Mouse (Mus musculus) embryonic facial prominence, embryonic 15.5 days (tissue): ENCODE measurements around the gene Antxr1. TPM values are rescaled to one million over a fixed set of nuclear protein-coding genes. Genes with fewer than 3 reads are reported as not detected.

Experiments
- ATAC-seq: fragments of 200-750 bp; cut with Nextera tagmentation; 2 replicates; pipeline ENCODE4 v1.8.0; 2017; ENCODE audit warnings: low read depth, moderate TSS enrichment; ENCODE audit not compliant: insufficient number of reproducible peaks, low FRiP score, low TSS enrichment
- H3K27ac ChIP-seq: fragments of 300-500 bp; sonication (generic); replicated peaks from 2 replicates; pipeline ENCODE4 v1.5.1; 2015; ENCODE audit warnings: mild to moderate bottlenecking, inconsistent platforms
- H3K27me3 ChIP-seq: fragments of 300-500 bp; sonication (generic); 2 replicates; pipeline ENCODE4 v1.6.1; 2015; ENCODE audit warnings: inconsistent platforms
- H3K36me3 ChIP-seq: fragments of 300-500 bp; sonication (generic); 2 replicates; pipeline ENCODE4 v1.6.1; 2015; ENCODE audit warnings: mild to moderate bottlenecking, inconsistent platforms
- H3K4me1 ChIP-seq: fragments of 300-500 bp; sonication (generic); 2 replicates; pipeline ENCODE4 v1.6.1; 2015; ENCODE audit warnings: inconsistent platforms
- H3K4me2 ChIP-seq: fragments of 300-500 bp; sonication (generic); replicated peaks from 2 replicates; pipeline ENCODE4 v1.6.1; 2015; ENCODE audit warnings: mild to moderate bottlenecking, inconsistent platforms
- H3K4me3 ChIP-seq: fragments of 300-500 bp; sonication (generic); replicated peaks from 2 replicates; pipeline ENCODE4 v1.5.1; 2015; ENCODE audit warnings: mild to moderate bottlenecking, inconsistent platforms
- H3K9ac ChIP-seq: fragments of 300-500 bp; sonication (generic); 2 replicates; pipeline ENCODE4 v1.6.1; 2015; ENCODE audit warnings: inconsistent platforms
- H3K9me3 ChIP-seq: fragments of 300-500 bp; sonication (generic); replicated peaks from 2 replicates; pipeline ENCODE4 v1.6.1; 2016; ENCODE audit warnings: inconsistent platforms
- WGBS: fragments of 180-500 bp; shearing (Covaris S2); methylation state at CpG from one replicate; pipeline ENCODE4 v1.1.7; 2015; 5-methylcytosine and 5-hydroxymethylcytosine counted together
- polyA plus RNA-seq: library from polyadenylated mRNA; unstranded; fragments of >200 nt; fragmentation: Nextera tagmentation; extraction: Ambion mirVana; gene quantifications from 2 replicates; pipeline ENCODE4 v1.2.1, GENCODE M21; 2015

The Antxr1 gene
- polyA plus RNA-seq, 1 experiment from 2014 or later: 20.3 TPM

GRCm38 (mm10) chr6:87158062-87158623, 177.5 kb downstream of the Antxr1 start:
- 65% methylated on average over 7 of the region's 7 CpGs for WGBS
- peaks cover 52% of the 10 kb centered on the region for H3K4me1 ChIP-seq
- H3K9ac ChIP-seq: no peak overlapping the region
- ATAC-seq: no peak
- H3K36me3 ChIP-seq: peaks cover 28% of the 10 kb centered on the region
- H3K4me3 ChIP-seq: no peak overlapping the region
- H3K4me2 ChIP-seq: no peak overlapping the region
- no peaks in the 10 kb centered on the region for H3K9me3 ChIP-seq
- no peak overlapping the region for H3K27ac ChIP-seq
- H3K27me3 ChIP-seq: no peaks in the 10 kb centered on the region

- ATAC-seq: no peak
- H3K9me3 ChIP-seq: no peaks in the 10 kb centered on the region
- no peak overlapping the region for H3K27ac ChIP-seq
- no peak overlapping the region for H3K4me2 ChIP-seq
- no peak overlapping the region for H3K4me3 ChIP-seq
- H3K27me3 ChIP-seq: no peaks in the 10 kb centered on the region
- 72% methylated on average over 3 of the region's 3 CpGs for WGBS
- peaks cover 6% of the 10 kb centered on the region for H3K36me3 ChIP-seq
- H3K9ac ChIP-seq: no peak overlapping the region
- H3K4me1 ChIP-seq: peaks cover 57% of the 10 kb centered on the region
Measured at GRCm38 (mm10) chr6:87153836-87154235, 181.8 kb downstream of the Antxr1 start.

DNA sequence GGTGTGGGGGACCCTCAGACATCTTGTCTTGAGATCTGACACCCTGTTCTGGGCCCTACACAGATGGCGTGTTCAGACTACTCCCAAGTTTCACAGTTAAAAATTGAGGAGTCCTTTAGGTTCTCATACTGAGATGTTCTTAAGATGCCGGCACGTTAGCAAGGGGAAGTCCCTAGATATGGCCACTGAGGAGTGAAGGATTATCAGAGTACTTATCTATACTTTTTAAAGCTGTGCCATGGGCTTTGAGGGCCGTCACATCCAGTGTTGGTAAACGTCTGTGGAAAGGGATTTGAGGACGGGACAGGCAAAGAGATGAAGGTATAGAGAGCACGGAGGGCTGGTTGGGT, 182.4 kb downstream of the Antxr1 start:
- Histone ChIP-seq H3K27ac (peak overlapping the region; percentile 71), H3K4me1 (peaks cover 53% of the 10 kb centered on the region), H3K9ac (no peak overlapping the region), H3K9me3 (no peaks in the 10 kb centered on the region), H3K4me3 (no peak overlapping the region), H3K4me2 (no peak overlapping the region), H3K36me3 (peaks cover 6% of the 10 kb centered on the region), H3K27me3 (no peaks in the 10 kb centered on the region)
- WGBS: 72% methylated on average over 7 of the region's 7 CpGs
- ATAC-seq: no peak

GRCm38 (mm10) chr6:87152461-87153230, 183.0 kb downstream of the Antxr1 start:
- H3K27me3 ChIP-seq: no peaks in the 10 kb centered on the region
- H3K9ac ChIP-seq: no peak overlapping the region
- ATAC-seq: peak; percentile 55
- H3K27ac ChIP-seq: peak overlapping the region; percentile 71
- WGBS: 46% methylated on average over 21 of the region's 21 CpGs
- H3K4me1 ChIP-seq: peaks cover 48% of the 10 kb centered on the region
- no peak overlapping the region for H3K4me3 ChIP-seq
- H3K4me2 ChIP-seq: no peak overlapping the region
- H3K36me3 ChIP-seq: peaks cover 5% of the 10 kb centered on the region
- no peaks in the 10 kb centered on the region for H3K9me3 ChIP-seq

- H3K9ac ChIP-seq: no peak overlapping the region
- WGBS: 38% methylated on average over 8 of the region's 8 CpGs
- no peak overlapping the region for H3K4me3 ChIP-seq
- peaks cover 48% of the 10 kb centered on the region for H3K4me1 ChIP-seq
- H3K4me2 ChIP-seq: no peak overlapping the region
- H3K27ac ChIP-seq: peak overlapping the region; percentile 71
- H3K27me3 ChIP-seq: no peaks in the 10 kb centered on the region
- no peaks in the 10 kb centered on the region for H3K9me3 ChIP-seq
- ATAC-seq: peak; percentile 48; the same call in 1 of the 2 replicates
- no peaks in the 10 kb centered on the region; the same call in 1 of the 2 replicates for H3K36me3 ChIP-seq
Measured at GRCm38 (mm10) chr6:87151427-87151826, 184.2 kb downstream of the Antxr1 start.

DNA sequence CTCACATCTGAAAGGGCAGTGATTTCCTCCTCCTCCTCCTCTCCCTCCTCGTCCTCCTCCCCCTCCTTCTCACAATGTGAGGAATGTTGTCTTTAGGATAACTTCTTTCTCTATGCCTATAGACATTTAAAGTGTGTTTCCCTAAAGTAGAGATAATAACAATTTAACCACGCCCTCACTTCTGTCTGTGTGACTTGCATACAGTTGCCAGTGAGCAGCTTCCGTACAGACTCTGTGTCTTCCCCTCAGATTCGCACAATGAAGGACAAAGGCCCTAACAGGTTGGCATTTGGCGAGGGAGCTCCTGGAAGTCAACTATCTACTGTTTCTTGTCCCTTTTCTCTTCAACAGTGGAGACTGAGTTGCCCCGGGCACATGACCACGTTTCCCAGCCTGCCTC, 185.2 kb downstream of the Antxr1 start:
- no peak overlapping the region for H3K4me3 ChIP-seq
- no peaks in the 10 kb centered on the region for H3K27me3 ChIP-seq
- H3K4me2 ChIP-seq: no peak overlapping the region
- H3K9ac ChIP-seq: no peak overlapping the region
- 76% methylated on average over 7 of the region's 7 CpGs for WGBS
- peaks cover 48% of the 10 kb centered on the region for H3K4me1 ChIP-seq
- no peak for ATAC-seq
- no peaks in the 10 kb centered on the region; the same call in 1 of the 2 replicates for H3K36me3 ChIP-seq
- H3K27ac ChIP-seq: peak overlapping the region; percentile 71
- no peaks in the 10 kb centered on the region for H3K9me3 ChIP-seq

DNA sequence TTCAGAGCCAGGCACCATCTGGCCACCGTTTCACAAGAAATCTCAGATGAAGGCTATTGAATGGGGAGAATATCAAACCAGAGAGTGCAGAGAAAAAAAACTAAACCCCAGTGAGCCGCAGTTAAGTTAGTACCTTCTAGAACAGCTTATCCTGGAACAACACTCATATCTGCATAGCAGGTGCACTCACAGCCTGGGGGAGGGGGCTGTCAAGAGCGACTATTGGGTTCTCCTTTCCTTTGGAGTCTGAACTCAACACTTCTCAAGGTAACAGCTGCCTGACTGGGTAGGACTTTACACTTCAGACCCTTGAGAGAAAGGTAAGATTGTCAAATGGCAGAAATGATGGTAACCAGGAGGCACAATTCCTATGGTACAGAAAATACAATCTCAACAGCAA, 187.7 kb downstream of the Antxr1 start:
- ATAC-seq: no peak
- no peak overlapping the region for H3K27ac ChIP-seq
- WGBS: 68% methylated on average over 3 of the region's 3 CpGs
- no peak overlapping the region for H3K9ac ChIP-seq
- no peak overlapping the region for H3K4me3 ChIP-seq
- H3K4me2 ChIP-seq: no peak overlapping the region
- no peaks in the 10 kb centered on the region for H3K9me3 ChIP-seq
- no peaks in the 10 kb centered on the region for H3K36me3 ChIP-seq
- H3K4me1 ChIP-seq: peaks cover 39% of the 10 kb centered on the region
- no peaks in the 10 kb centered on the region for H3K27me3 ChIP-seq

DNA sequence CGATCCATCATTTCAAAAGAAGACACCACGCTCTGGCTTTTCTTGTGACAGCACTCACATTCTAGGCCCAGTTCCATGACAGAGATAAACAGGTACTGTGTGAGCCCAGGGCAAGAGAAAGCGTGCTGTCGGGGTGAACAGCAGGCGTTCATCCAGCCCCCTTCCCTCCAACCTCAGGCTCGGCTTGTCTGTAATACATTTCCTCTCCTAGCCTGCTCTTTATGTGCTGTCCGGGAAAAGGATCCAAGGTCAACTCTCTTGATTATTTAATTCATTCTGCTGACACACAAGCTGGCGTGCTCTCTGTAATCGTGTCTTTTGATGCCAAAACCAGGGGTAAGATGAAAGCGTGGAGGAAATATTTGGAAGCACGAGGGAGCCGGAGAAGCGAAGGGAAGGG, 192.0 kb downstream of the Antxr1 start:
- Histone ChIP-seq H3K27me3 (no peaks in the 10 kb centered on the region), H3K4me2 (no peak overlapping the region), H3K36me3 (no peaks in the 10 kb centered on the region), H3K9ac (no peak overlapping the region), H3K9me3 (no peaks in the 10 kb centered on the region), H3K4me1 (peaks cover 31% of the 10 kb centered on the region), H3K4me3 (no peak overlapping the region), H3K27ac (0 out of 2 replicates have a peak overlapping the region, but pooled peaks have one; percentile 71)
- 59% methylated on average over 13 of the region's 13 CpGs for WGBS
- no peak for ATAC-seq

GRCm38 (mm10) chr6:87142239-87142638, 193.4 kb downstream of the Antxr1 start:
- 46% methylated on average over 5 of the region's 5 CpGs for WGBS
- ATAC-seq: peak; percentile 56; the same call in 1 of the 2 replicates

DNA sequence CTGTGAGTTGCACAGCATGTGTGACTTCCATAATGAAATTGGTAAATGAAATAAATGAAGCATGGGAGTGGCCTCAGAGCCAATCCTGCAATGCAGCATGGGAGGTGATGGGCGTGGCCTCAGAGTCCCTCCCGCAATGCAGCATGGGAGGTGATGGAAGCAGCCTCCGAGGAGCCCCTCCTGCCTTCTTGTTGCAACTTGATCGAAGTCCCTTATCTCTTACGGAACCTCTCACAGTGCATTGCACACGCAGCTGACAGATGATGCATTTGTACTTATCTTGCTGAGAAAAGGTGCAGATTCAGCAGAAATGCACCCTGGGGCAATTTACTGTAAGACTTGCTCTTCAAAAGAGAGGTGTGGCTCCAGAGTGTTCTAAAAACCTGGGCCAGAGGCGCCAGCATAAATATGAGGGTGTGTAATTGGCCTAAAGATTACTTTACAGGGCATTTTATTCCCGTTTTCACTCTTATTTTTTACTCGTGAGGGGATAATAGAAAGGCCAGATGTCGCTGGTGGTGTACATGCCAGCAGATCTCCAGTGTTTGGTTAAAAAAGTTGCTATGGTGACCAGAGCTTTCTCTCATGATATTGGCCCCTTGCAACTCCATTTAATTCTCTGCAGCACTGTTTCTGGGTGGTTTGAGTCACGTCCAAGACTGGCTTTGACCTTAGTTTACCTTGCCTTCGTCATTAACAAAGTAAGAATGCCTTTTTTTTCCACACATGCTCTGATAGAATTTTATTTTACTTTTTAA, 195.6 kb downstream of the Antxr1 start:
- 63% methylated on average over 12 of the region's 12 CpGs for WGBS
- no peaks in the 10 kb centered on the region for H3K9me3 ChIP-seq
- H3K9ac ChIP-seq: no peak overlapping the region
- H3K36me3 ChIP-seq: peaks cover 28% of the 10 kb centered on the region
- peaks cover 34% of the 10 kb centered on the region for H3K4me1 ChIP-seq
- no peak overlapping the region for H3K4me2 ChIP-seq
- H3K27me3 ChIP-seq: no peaks in the 10 kb centered on the region
- no peak for ATAC-seq
- no peak overlapping the region for H3K4me3 ChIP-seq
- H3K27ac ChIP-seq: peak overlapping the region; percentile 17; the same call in 1 of the 2 replicates

More at GRCm38 (mm10) chr6:87142239-87142638, 193.4 kb downstream of the Antxr1 start:
- Histone ChIP-seq H3K4me2 (no peak overlapping the region), H3K9me3 (no peaks in the 10 kb centered on the region), H3K27me3 (no peaks in the 10 kb centered on the region), H3K4me3 (no peak overlapping the region), H3K4me1 (peaks cover 34% of the 10 kb centered on the region), H3K27ac (peak overlapping the region; percentile 71), H3K9ac (no peak overlapping the region), H3K36me3 (peaks cover 5% of the 10 kb centered on the region)

- Histone ChIP-seq H3K4me2 (no peak overlapping the region), H3K36me3 (peaks cover 39% of the 10 kb centered on the region), H3K4me3 (no peak overlapping the region), H3K27me3 (no peaks in the 10 kb centered on the region), H3K9ac (no peak overlapping the region), H3K4me1 (peaks cover 30% of the 10 kb centered on the region), H3K27ac (no peak overlapping the region), H3K9me3 (no peaks in the 10 kb centered on the region)
- WGBS: 86% methylated on average over 5 of the region's 5 CpGs
- no peak for ATAC-seq
Measured at GRCm38 (mm10) chr6:87138479-87138878, 197.1 kb downstream of the Antxr1 start.
